Mouse (Mus musculus): ENCODE results near the gene Uhrf2. TPM values are rescaled to one million over a fixed set of nuclear protein-coding genes. Genes with fewer than 3 reads are reported as not detected.

Uhrf2 gene
- total RNA-seq (2023), result 31.9 and 42.7 TPM in 2 replicates

GRCm38 (mm10) chr19:30029894-30030635 is at the start of gene Uhrf2:
Gene Uhrf2 (plus strand): TSS chr19:30030513.

GRCm38 (mm10) chr19:30003621-30004020 is 26.7 kb upstream of the Uhrf2 start, which contains the start of gene Trpd52l3:
Gene Trpd52l3 (plus strand): TSS chr19:30003790.

Other genes with a start within 250 kb of the Uhrf2 start
- gene 9930021J03Rik, start 224.5 kb upstream of the Uhrf2 start, total RNA-seq (2023), result 21.3 and 24.3 TPM in 2 replicates
- gene Ranbp6, start 217.5 kb upstream of the Uhrf2 start, total RNA-seq (2023), result 16.7 and 20.0 TPM in 2 replicates
- gene Il33, start 105.4 kb upstream of the Uhrf2 start, total RNA-seq (2023), result not detected in 2 replicates
- gene Trpd52l3, start 26.7 kb upstream of the Uhrf2 start, total RNA-seq (2023), result not detected in 2 replicates
- 0.28 TPM in 1 of 2 replicates, not detected in the other for gene Gldc, start 144.9 kb downstream of the Uhrf2 start, total RNA-seq (2023)
- gene Mbl2, start 202.4 kb downstream of the Uhrf2 start, total RNA-seq (2023), result not detected in 2 replicates